Mouse (Mus musculus) heart, embryonic 12.5 days (tissue): ENCODE measurements around the gene Il20. TPM values are rescaled to one million over a fixed set of nuclear protein-coding genes. Genes with fewer than 3 reads are reported as not detected.

Source experiments
- ATAC-seq: fragments of 200-750 bp; cut with Nextera tagmentation; 2 replicates; pipeline ENCODE4 v1.8.0; 2017; ENCODE audit warnings: moderate TSS enrichment, moderate library complexity; ENCODE audit not compliant: insufficient number of reproducible peaks, low FRiP score
- H3K27ac ChIP-seq: fragments of 300-500 bp; sonication (generic); 2 replicates; pipeline ENCODE4 v1.5.1; 2016; ENCODE audit warnings: mild to moderate bottlenecking, moderate library complexity; ENCODE audit not compliant: poor library complexity, severe bottlenecking
- H3K27me3 ChIP-seq: fragments of 300-500 bp; sonication (generic); replicated peaks from 2 replicates; pipeline ENCODE4 v1.6.1; 2016; ENCODE audit warnings: mild to moderate bottlenecking, moderate library complexity
- H3K36me3 ChIP-seq: fragments of 300-500 bp; sonication (generic); 2 replicates; pipeline ENCODE4 v1.6.1; 2016; ENCODE audit warnings: mild to moderate bottlenecking, moderate library complexity
- H3K4me1 ChIP-seq: fragments of 300-500 bp; sonication (generic); replicated peaks from 2 replicates; pipeline ENCODE4 v1.6.1; 2016; ENCODE audit warnings: mild to moderate bottlenecking
- H3K4me2 ChIP-seq: fragments of 300-500 bp; sonication (generic); 2 replicates; pipeline ENCODE4 v1.6.1; 2016; ENCODE audit warnings: mild to moderate bottlenecking, moderate library complexity
- H3K4me3 ChIP-seq: fragments of 300-500 bp; sonication (generic); 2 replicates; pipeline ENCODE4 v1.5.1; 2016; ENCODE audit warnings: mild to moderate bottlenecking
- H3K9ac ChIP-seq: fragments of 300-500 bp; sonication (generic); 2 replicates; pipeline ENCODE4 v1.6.1; 2016; ENCODE audit warnings: mild to moderate bottlenecking, moderate library complexity
- H3K9me3 ChIP-seq: fragments of 300-500 bp; sonication (generic); replicated peaks from 2 replicates; pipeline ENCODE4 v1.6.1; 2016; ENCODE audit warnings: mild to moderate bottlenecking, moderate library complexity
- WGBS: fragments of 180-500 bp; shearing (Covaris S2); methylation state at CpG from one replicate; pipeline ENCODE4 v1.1.7; 2016; 5-methylcytosine and 5-hydroxymethylcytosine counted together
- polyA plus RNA-seq: library from polyadenylated mRNA; unstranded; fragments of >200 nt; fragmentation: Nextera tagmentation; extraction: Ambion mirVana; gene quantifications from 2 replicates; pipeline ENCODE4 v1.2.1, GENCODE M21; 2016

The Il20 gene
- polyA plus RNA-seq, 1 experiment from 2014 or later, result not detected

DNA sequence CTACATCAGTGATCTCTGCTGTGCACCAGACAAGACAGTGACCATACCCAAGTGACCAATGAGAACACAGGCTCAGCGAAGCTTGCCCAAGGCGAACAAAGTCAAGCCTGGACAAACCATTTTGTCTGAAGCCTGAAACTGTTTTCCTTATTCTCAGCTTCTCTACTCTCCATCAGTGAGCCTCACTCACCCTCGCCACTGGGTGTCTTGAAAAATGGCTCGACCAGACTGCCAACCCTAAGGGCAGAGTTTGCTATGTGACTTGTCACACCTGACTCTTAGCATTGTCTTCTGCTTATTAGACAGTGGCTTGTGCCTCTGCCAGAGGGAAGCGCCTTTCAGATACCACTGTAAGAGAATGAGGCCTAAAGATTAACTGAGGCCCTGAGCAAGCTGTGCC lies 46.5 kb downstream of the Il20 start:
- Histone ChIP-seq H3K27ac (no peak overlapping the region), H3K9me3 (no peaks in the 10 kb centered on the region), H3K4me3 (no peak overlapping the region), H3K36me3 (no peaks in the 10 kb centered on the region), H3K4me1 (no peaks in the 10 kb centered on the region), H3K4me2 (no peak overlapping the region), H3K9ac (no peak overlapping the region), H3K27me3 (no peaks in the 10 kb centered on the region)
- WGBS, result 86% methylated on average over 5 of the region's 5 CpGs
- ATAC-seq, result no peak

DNA sequence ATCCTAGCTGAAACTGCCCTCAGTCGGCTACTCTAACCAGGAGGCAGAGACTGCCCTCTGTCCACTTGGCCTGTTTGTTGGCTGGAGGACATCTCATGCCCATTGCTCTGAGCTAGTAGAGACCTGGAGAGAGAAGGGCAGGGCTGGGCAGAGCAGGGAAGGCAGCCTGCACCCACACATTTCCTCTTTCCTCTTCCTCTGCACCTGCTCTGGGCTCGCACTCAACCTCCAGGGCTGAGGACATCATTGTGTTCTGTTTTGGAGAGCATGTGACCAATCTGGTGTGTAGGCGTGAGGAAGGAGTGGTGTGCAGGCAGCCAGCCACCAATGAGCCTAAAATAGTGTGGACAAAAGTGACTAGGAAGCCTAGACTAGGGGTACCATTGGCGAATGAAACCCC lies 47.0 kb downstream of the Il20 start:
- Histone ChIP-seq H3K4me2 (no peak overlapping the region), H3K9me3 (no peaks in the 10 kb centered on the region), H3K27me3 (no peaks in the 10 kb centered on the region), H3K4me1 (no peaks in the 10 kb centered on the region), H3K36me3 (no peaks in the 10 kb centered on the region), H3K27ac (no peak overlapping the region), H3K9ac (no peak overlapping the region), H3K4me3 (no peak overlapping the region)
- WGBS, result 74% methylated on average over 4 of the region's 4 CpGs
- no peak for ATAC-seq

DNA sequence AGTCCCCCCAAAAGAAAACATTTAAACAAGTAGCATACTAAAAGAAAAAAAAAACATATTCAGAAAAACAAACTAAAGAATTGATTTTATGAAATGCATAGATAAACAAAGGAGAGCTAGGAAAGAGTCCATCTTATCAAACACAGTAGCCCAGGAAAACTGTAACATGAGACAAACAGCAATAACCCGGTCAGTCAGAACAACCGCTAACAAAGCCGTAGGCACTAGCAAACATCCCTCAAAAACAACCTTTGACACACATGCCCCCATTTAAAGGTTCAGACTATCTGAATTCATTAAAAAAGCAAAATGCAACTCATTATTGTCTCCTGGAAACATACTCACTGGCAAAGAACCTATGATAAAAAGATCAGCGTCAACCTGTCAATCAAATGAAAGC lies 53.8 kb downstream of the Il20 start:
- H3K9ac ChIP-seq, result no peak overlapping the region
- no peak for ATAC-seq
- H3K27me3 ChIP-seq, result no peaks in the 10 kb centered on the region
- H3K36me3 ChIP-seq, result no peaks in the 10 kb centered on the region
- H3K9me3 ChIP-seq, result no peaks in the 10 kb centered on the region
- no peak overlapping the region for H3K4me2 ChIP-seq
- 80% methylated on average over 4 of the region's 4 CpGs for WGBS
- H3K27ac ChIP-seq, result no peak overlapping the region
- H3K4me3 ChIP-seq, result no peak overlapping the region
- H3K4me1 ChIP-seq, result no peaks in the 10 kb centered on the region

Other genes with a start within 250 kb of the Il20 start
- gene C4bp, start 249.8 kb downstream of the Il20 start, polyA plus RNA-seq, result not detected in 2 replicates
- not detected in 2 replicates for gene Gm29427, start 195.7 kb downstream of the Il20 start, polyA plus RNA-seq
- 8.8 and 9.9 TPM in 2 replicates for gene Yod1, start 194.1 kb downstream of the Il20 start, polyA plus RNA-seq
- gene Pfkfb2, start 182.2 kb downstream of the Il20 start, polyA plus RNA-seq, result 8.4 and 9.0 TPM in 2 replicates
- 0.68 and 0.82 TPM in 2 replicates for gene AA986860, start 179.5 kb downstream of the Il20 start, polyA plus RNA-seq
- 0.15 and 0.21 TPM in 2 replicates for gene Fcamr, start 110.5 kb downstream of the Il20 start, polyA plus RNA-seq
- not detected in 2 replicates for gene Pigr, start 84.8 kb downstream of the Il20 start, polyA plus RNA-seq
- 1.1 and 1.3 TPM in 2 replicates for gene Fcmr, start 45.8 kb downstream of the Il20 start, polyA plus RNA-seq
- not detected in 2 replicates for gene Il24, start 24.0 kb downstream of the Il20 start, polyA plus RNA-seq
- gene Il19, start 28.7 kb upstream of the Il20 start, polyA plus RNA-seq, result not detected in 2 replicates
- not detected in 2 replicates for gene Il10, start 108.4 kb upstream of the Il20 start, polyA plus RNA-seq
- gene Mapkapk2, start 186.4 kb upstream of the Il20 start, polyA plus RNA-seq, result 89.1 and 93.0 TPM in 2 replicates
- gene Dyrk3, start 226.9 kb upstream of the Il20 start, polyA plus RNA-seq, result 6.5 and 8.8 TPM in 2 replicates
- gene Eif2d, start 241.7 kb upstream of the Il20 start, polyA plus RNA-seq, result 45.8 and 51.8 TPM in 2 replicates